ENCODE assay signal across 14 mouse cellular contexts in the genomic region with DNA sequence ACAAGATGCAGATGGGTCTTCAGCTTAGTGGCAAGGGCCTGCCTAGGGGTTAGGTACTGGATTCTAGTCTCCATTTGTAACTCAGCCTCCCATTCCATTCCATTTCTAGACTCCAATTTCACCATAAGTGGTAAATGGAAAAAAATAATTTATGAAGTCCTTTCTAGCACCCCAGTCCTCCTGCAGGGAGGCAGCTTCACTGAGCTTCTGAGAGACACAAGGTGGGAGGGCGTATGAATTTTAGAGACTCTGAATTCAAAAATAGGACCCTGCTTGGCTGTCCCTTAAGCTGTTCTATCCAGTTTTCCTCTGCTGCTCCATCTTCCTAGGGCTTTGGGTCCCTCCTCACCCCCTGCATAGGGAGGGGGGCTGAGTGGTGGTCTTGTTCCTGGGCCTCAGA. TPM values are rescaled to one million over a fixed set of nuclear protein-coding genes. Genes with fewer than 3 reads are reported as not detected.
A peak's percentile ranks its signal among the peaks of the same experiment; 100 is the strongest.
DNase-seq lines count a peak whose midpoint lies in the region; ATAC-seq lines count a peak whose summit lies in the region.
"Had no signal": no experiment of that assay in that cellular context is flagged by ENCODE, and none has a peak within 500 bp of the region (broad histone marks: within the 10 kb centered on the region; RNA-seq: fewer than 3 reads in every experiment).

No protein-coding gene starts in this region.

- H3K4me2 ChIP-seq in hindbrain, embryonic 12.5 days (replicated peaks), result no peak overlapping the region
- no peak overlapping the region for H3K4me2 ChIP-seq in hindbrain, embryonic 11.5 days (replicated peaks; ENCODE audit: low read depth, low read length)
- H3K4me2 ChIP-seq in forebrain, embryonic 12.5 days, result peak overlapping the region; percentile 39; the same call in 1 of the 2 replicates
- H3K4me2 ChIP-seq in hindbrain, embryonic 16.5 days (ENCODE audit: low read length), result peak overlapping the region; percentile 54
- H3K4me2 ChIP-seq in neural tube, embryonic 13.5 days, result peak overlapping the region; percentile 41
- H3K4me2 ChIP-seq: intestine, embryonic 15.5 days; limb, embryonic 13.5 days had no signal

- DNase-seq in hindbrain, embryonic 11.5 days (ENCODE audit: low spot score), result no peak
- DNase-seq in heart, adult 11 months, result no peak
- DNase-seq in right cerebral cortex, postnatal 4 days, result no peak

- H3K4me3 ChIP-seq in hindbrain, embryonic 12.5 days, result no peak overlapping the region
- H3K4me3 ChIP-seq in hindbrain, embryonic 11.5 days (ENCODE audit: low read depth, low read length), result no peak overlapping the region
- H3K4me3 ChIP-seq in forebrain, embryonic 12.5 days (replicated peaks), result no peak overlapping the region
- H3K4me3 ChIP-seq in hindbrain, embryonic 16.5 days (ENCODE audit: low read length), result 0 out of 2 replicates have a peak overlapping the region, but pooled peaks have one; percentile 16
- no peak overlapping the region for H3K4me3 ChIP-seq in neural tube, embryonic 13.5 days
- H3K4me3 ChIP-seq: intestine, embryonic 15.5 days; limb, embryonic 13.5 days had no signal

- H3K27ac ChIP-seq in hindbrain, embryonic 12.5 days, result peak overlapping the region; percentile 84
- H3K27ac ChIP-seq in hindbrain, embryonic 11.5 days (ENCODE audit: low read depth, low read length), result no peak overlapping the region
- peak overlapping the region; percentile 74 for H3K27ac ChIP-seq in forebrain, embryonic 12.5 days
- H3K27ac ChIP-seq in hindbrain, embryonic 16.5 days (ENCODE audit: low read depth, low read length), result peak overlapping the region; percentile 86
- peak overlapping the region; percentile 86 for H3K27ac ChIP-seq in neural tube, embryonic 13.5 days (replicated peaks)
- H3K27ac ChIP-seq: intestine, embryonic 15.5 days; kidney, postnatal 0 days; limb, embryonic 13.5 days; liver, embryonic 14.5 days had no signal

- no peak for ATAC-seq in hindbrain, embryonic 12.5 days (ENCODE audit: low FRiP score)
- no peak for ATAC-seq in hindbrain, embryonic 11.5 days (ENCODE audit: low FRiP score)
- no peak; the same call in 1 of the 2 replicates for ATAC-seq in forebrain, embryonic 12.5 days (ENCODE audit: low FRiP score)
- no peak for ATAC-seq in hindbrain, embryonic 16.5 days
- ATAC-seq in neural tube, embryonic 13.5 days (ENCODE audit: low read depth), result no peak
- no peak for ATAC-seq in activated CD4-positive, CD25-positive, alpha-beta regulatory T cell, adult 4 months
- ATAC-seq: CD4-positive, CD25-positive, alpha-beta regulatory T cell, adult 4 months; intestine, embryonic 15.5 days had no signal

- 85% methylated on average over 1 of the region's 1 CpGs for WGBS in hindbrain, embryonic 12.5 days
- WGBS in hindbrain, embryonic 11.5 days, result 92% methylated on average over 1 of the region's 1 CpGs
- WGBS in forebrain, embryonic 12.5 days, result 88% methylated on average over 1 of the region's 1 CpGs
- WGBS in hindbrain, embryonic 16.5 days, result 96% methylated on average over 1 of the region's 1 CpGs
- 88% methylated on average over 1 of the region's 1 CpGs for WGBS in neural tube, embryonic 13.5 days

- H3K9ac ChIP-seq in hindbrain, embryonic 12.5 days, result no peak overlapping the region
- H3K9ac ChIP-seq in hindbrain, embryonic 11.5 days (ENCODE audit: low read depth, low read length), result no peak overlapping the region
- H3K9ac ChIP-seq in forebrain, embryonic 12.5 days, result no peak overlapping the region
- peak overlapping the region; percentile 25; the same call in 1 of the 2 replicates for H3K9ac ChIP-seq in hindbrain, embryonic 16.5 days (ENCODE audit: low read depth, low read length)
- 0 out of 2 replicates have a peak overlapping the region, but pooled peaks have one; percentile 31 for H3K9ac ChIP-seq in neural tube, embryonic 13.5 days
- H3K9ac ChIP-seq: intestine, embryonic 15.5 days; limb, embryonic 13.5 days; liver, embryonic 14.5 days had no signal

- H3K4me1 ChIP-seq in hindbrain, embryonic 12.5 days, result peaks cover 56% of the 10 kb centered on the region
- H3K4me1 ChIP-seq in hindbrain, embryonic 11.5 days (replicated peaks; ENCODE audit: control insufficient read depth, insufficient read depth, low read length), result peaks cover 21% of the 10 kb centered on the region
- peaks cover 73% of the 10 kb centered on the region for H3K4me1 ChIP-seq in forebrain, embryonic 12.5 days
- H3K4me1 ChIP-seq in hindbrain, embryonic 16.5 days (ENCODE audit: control insufficient read depth, insufficient read depth, low read depth, low read length), result peaks cover 47% of the 10 kb centered on the region
- H3K4me1 ChIP-seq in neural tube, embryonic 13.5 days (replicated peaks), result peaks cover 74% of the 10 kb centered on the region

- H3K36me3 ChIP-seq in hindbrain, embryonic 12.5 days, result no peaks in the 10 kb centered on the region
- no peaks in the 10 kb centered on the region for H3K36me3 ChIP-seq in hindbrain, embryonic 11.5 days (ENCODE audit: control insufficient read depth, insufficient read depth, low read length)
- no peaks in the 10 kb centered on the region for H3K36me3 ChIP-seq in forebrain, embryonic 12.5 days (replicated peaks)
- H3K36me3 ChIP-seq in hindbrain, embryonic 16.5 days (ENCODE audit: control insufficient read depth, insufficient read depth, low read length), result no peaks in the 10 kb centered on the region
- H3K36me3 ChIP-seq in neural tube, embryonic 13.5 days, result no peaks in the 10 kb centered on the region
- H3K36me3 ChIP-seq: G1E; intestine, embryonic 15.5 days; limb, embryonic 13.5 days had no signal

- peaks cover 46% of the 10 kb centered on the region for H3K27me3 ChIP-seq in hindbrain, embryonic 12.5 days
- H3K27me3 ChIP-seq in hindbrain, embryonic 11.5 days (ENCODE audit: control insufficient read depth, insufficient read depth, low read length), result peaks cover 38% of the 10 kb centered on the region
- peaks cover 43% of the 10 kb centered on the region for H3K27me3 ChIP-seq in forebrain, embryonic 12.5 days
- H3K27me3 ChIP-seq in hindbrain, embryonic 16.5 days (replicated peaks; ENCODE audit: control insufficient read depth, insufficient read depth, low read length), result peaks cover 3% of the 10 kb centered on the region; the same call in 1 of the 2 replicates
- peaks cover 45% of the 10 kb centered on the region for H3K27me3 ChIP-seq in neural tube, embryonic 13.5 days

- no peaks in the 10 kb centered on the region for H3K9me3 ChIP-seq in hindbrain, embryonic 12.5 days (replicated peaks)
- H3K9me3 ChIP-seq in hindbrain, embryonic 11.5 days (ENCODE audit: control insufficient read depth, low read length), result no peaks in the 10 kb centered on the region
- H3K9me3 ChIP-seq in forebrain, embryonic 12.5 days, result no peaks in the 10 kb centered on the region
- no peaks in the 10 kb centered on the region for H3K9me3 ChIP-seq in hindbrain, embryonic 16.5 days (ENCODE audit: control insufficient read depth, low read length)
- no peaks in the 10 kb centered on the region for H3K9me3 ChIP-seq in neural tube, embryonic 13.5 days
- H3K9me3 ChIP-seq: intestine, embryonic 15.5 days; limb, embryonic 13.5 days had no signal

RNA-seq across cellular contexts. Expression of gene Slc12a5, which starts 4.4 kb away (rescaled TPM):
- 12.7 and 16.1 TPM in 2 replicates for polyA plus RNA-seq in hindbrain, embryonic 12.5 days (2016; fragmentation: Nextera tagmentation; extraction: Ambion mirVana)
- polyA plus RNA-seq in hindbrain, embryonic 11.5 days (2014; fragmentation: Nextera tagmentation; extraction: Ambion mirVana), result 7.4 and 7.5 TPM in 2 replicates
- 5.6 and 6.2 TPM in 2 replicates for polyA plus RNA-seq in forebrain, embryonic 12.5 days (2016; fragmentation: Nextera tagmentation; extraction: Ambion mirVana)
- polyA plus RNA-seq in hindbrain, embryonic 16.5 days (2015; fragmentation: Nextera tagmentation; extraction: Ambion mirVana), result 52.7 and 54.9 TPM in 2 replicates
- polyA plus RNA-seq in neural tube, embryonic 13.5 days (2015; fragmentation: Nextera tagmentation; extraction: Ambion mirVana), result 20.8 and 21.3 TPM in 2 replicates
- polyA plus RNA-seq in activated CD4-positive, CD25-positive, alpha-beta regulatory T cell, adult 4 months (2017; shearing (Covaris generic)), result under 1 TPM in 1 of 2 experiments, not detected in 1; 0.34 TPM

RNA-seq across cellular contexts. Expression of gene Mmp9, which starts 24.4 kb away (rescaled TPM):
- polyA plus RNA-seq in hindbrain, embryonic 12.5 days (2016; fragmentation: Nextera tagmentation; extraction: Ambion mirVana), result 5.7 and 7.2 TPM in 2 replicates
- 1.3 TPM in 2 replicates for polyA plus RNA-seq in hindbrain, embryonic 11.5 days (2014; fragmentation: Nextera tagmentation; extraction: Ambion mirVana)
- 3.6 and 4.4 TPM in 2 replicates for polyA plus RNA-seq in forebrain, embryonic 12.5 days (2016; fragmentation: Nextera tagmentation; extraction: Ambion mirVana)
- 22.5 and 29.3 TPM in 2 replicates for polyA plus RNA-seq in hindbrain, embryonic 16.5 days (2015; fragmentation: Nextera tagmentation; extraction: Ambion mirVana)
- 16.9 and 17.1 TPM in 2 replicates for polyA plus RNA-seq in neural tube, embryonic 13.5 days (2015; fragmentation: Nextera tagmentation; extraction: Ambion mirVana)
- 1 to 10 TPM in 1 of 2 experiments, under 1 TPM in 1; 0.78 to 1.4 TPM for polyA plus RNA-seq in activated CD4-positive, CD25-positive, alpha-beta regulatory T cell, adult 4 months (2017; shearing (Covaris generic))

RNA-seq across cellular contexts. Expression of gene Zfp335, which starts 53.4 kb away (rescaled TPM):
- polyA plus RNA-seq in hindbrain, embryonic 12.5 days (2016; fragmentation: Nextera tagmentation; extraction: Ambion mirVana), result 17.3 and 18.2 TPM in 2 replicates
- 8.6 and 8.8 TPM in 2 replicates for polyA plus RNA-seq in hindbrain, embryonic 11.5 days (2014; fragmentation: Nextera tagmentation; extraction: Ambion mirVana)
- polyA plus RNA-seq in forebrain, embryonic 12.5 days (2016; fragmentation: Nextera tagmentation; extraction: Ambion mirVana), result 18.3 and 19.1 TPM in 2 replicates
- polyA plus RNA-seq in hindbrain, embryonic 16.5 days (2015; fragmentation: Nextera tagmentation; extraction: Ambion mirVana), result 13.4 and 17.1 TPM in 2 replicates
- 13.3 and 14.2 TPM in 2 replicates for polyA plus RNA-seq in neural tube, embryonic 13.5 days (2015; fragmentation: Nextera tagmentation; extraction: Ambion mirVana)
- polyA plus RNA-seq in activated CD4-positive, CD25-positive, alpha-beta regulatory T cell, adult 4 months (2017; shearing (Covaris generic)), result 1 to 10 TPM; 6.7 to 9.0 TPM

Comparison
In these comparisons a context has a peak if more than half of its experiments do, and no peak if none do; other contexts are left out.
1. H3K4me2 ChIP-seq: peak in forebrain, embryonic 12.5 days (single experiment), hindbrain, embryonic 16.5 days (single experiment) and neural tube, embryonic 13.5 days (single experiment); none in hindbrain, embryonic 12.5 days (single experiment) and hindbrain, embryonic 11.5 days (single experiment).
2. H3K9ac ChIP-seq: peak in hindbrain, embryonic 16.5 days (single experiment) and neural tube, embryonic 13.5 days (single experiment); none in hindbrain, embryonic 12.5 days (single experiment), hindbrain, embryonic 11.5 days (single experiment) and forebrain, embryonic 12.5 days (single experiment).